Mouse (Mus musculus) forebrain, embryonic 15.5 days (tissue): ENCODE data around the gene Crtc1. TPM values are rescaled to one million over a fixed set of nuclear protein-coding genes. Genes with fewer than 3 reads are reported as not detected.

Experiments
- polyA plus RNA-seq: library from polyadenylated mRNA; unstranded; fragments of >200 nt; fragmentation: Nextera tagmentation; extraction: Ambion mirVana; gene quantifications from 2 replicates; pipeline ENCODE4 v1.2.1, GENCODE M21; 2015

The Crtc1 gene
- polyA plus RNA-seq, 1 experiment from 2014 or later = 41.0 TPM

Other genes with a start within 250 kb of the Crtc1 start
- 3.8 and 4.4 TPM in 2 replicates for gene Slc25a42, start 227.3 kb downstream of the Crtc1 start, polyA plus RNA-seq
- 83.3 and 85.6 TPM in 2 replicates for gene Sugp2, start 205.4 kb downstream of the Crtc1 start, polyA plus RNA-seq
- gene Armc6, start 205.1 kb downstream of the Crtc1 start, polyA plus RNA-seq = 90.3 and 94.5 TPM in 2 replicates
- gene Homer3, start 156.8 kb downstream of the Crtc1 start, polyA plus RNA-seq = 52.5 and 55.7 TPM in 2 replicates
- 52.2 and 53.8 TPM in 2 replicates for gene Ddx49, start 137.1 kb downstream of the Crtc1 start, polyA plus RNA-seq
- gene Cope, start 137.1 kb downstream of the Crtc1 start, polyA plus RNA-seq = 266 and 271 TPM in 2 replicates
- gene Cers1, start 123.8 kb downstream of the Crtc1 start, polyA plus RNA-seq = 31.3 and 31.9 TPM in 2 replicates
- gene Gdf1, start 109.8 kb downstream of the Crtc1 start, polyA plus RNA-seq = 0.87 and 5.1 TPM in 2 replicates
- 17.5 and 17.8 TPM in 2 replicates for gene Upf1, start 86.3 kb downstream of the Crtc1 start, polyA plus RNA-seq
- 0.14 TPM in 1 of 2 replicates, not detected in the other for gene Comp, start 66.0 kb downstream of the Crtc1 start, polyA plus RNA-seq
- gene Klhl26, start 37.4 kb upstream of the Crtc1 start, polyA plus RNA-seq = 19.3 and 21.4 TPM in 2 replicates
- gene Tmem59l, start 47.8 kb upstream of the Crtc1 start, polyA plus RNA-seq = 70.2 and 75.0 TPM in 2 replicates
- gene Crlf1, start 53.6 kb upstream of the Crtc1 start, polyA plus RNA-seq = 4.3 and 5.3 TPM in 2 replicates
- gene Rex1bd, start 67.2 kb upstream of the Crtc1 start, polyA plus RNA-seq = 164 and 176 TPM in 2 replicates
- gene Uba52, start 71.2 kb upstream of the Crtc1 start, polyA plus RNA-seq = 724 and 839 TPM in 2 replicates
- 433 and 440 TPM in 2 replicates for gene Fkbp8, start 88.1 kb upstream of the Crtc1 start, polyA plus RNA-seq
- gene Kxd1, start 88.4 kb upstream of the Crtc1 start, polyA plus RNA-seq = 49.8 and 50.2 TPM in 2 replicates
- 17.4 and 19.2 TPM in 2 replicates for gene Ell, start 99.9 kb upstream of the Crtc1 start, polyA plus RNA-seq
- 116 TPM in 2 replicates for gene Isyna1, start 154.8 kb upstream of the Crtc1 start, polyA plus RNA-seq
- 114 TPM in 2 replicates for gene Ssbp4, start 169.3 kb upstream of the Crtc1 start, polyA plus RNA-seq
- 0.74 and 1.3 TPM in 2 replicates for gene Lrrc25, start 176.6 kb upstream of the Crtc1 start, polyA plus RNA-seq
- gene Gdf15, start 192.9 kb upstream of the Crtc1 start, polyA plus RNA-seq = not detected in 2 replicates
- 63.6 and 70.2 TPM in 2 replicates for gene Pgpep1, start 220.8 kb upstream of the Crtc1 start, polyA plus RNA-seq
- gene Lsm4, start 233.7 kb upstream of the Crtc1 start, polyA plus RNA-seq = 211 and 228 TPM in 2 replicates